ENCODE assay signal across 8 mouse cellular contexts in genomic region chr8:85433017-85433393, GRCm38 (mm10). TPM values are rescaled to one million over a fixed set of nuclear protein-coding genes. Genes with fewer than 3 reads are reported as not detected.
DNase-seq lines count a peak whose midpoint lies in the region; ATAC-seq and TF ChIP-seq lines count a peak whose summit lies in the region.

No protein-coding gene starts in this region.

- intact Hi-C loops in heart, adult 2 months (cut with DNase I) = loop anchor here (5.0 to 10.0 kb wide), 2 partner anchors 59 to 358 kb away; partner anchors contain the start of genes Dhps and Gpt2

- H3K79me2 ChIP-seq in heart, adult 2 months (replicated peaks; ENCODE audit: control insufficient read depth, insufficient read depth, low read length) = no peaks in the 10 kb centered on the region

- H3K36me3 ChIP-seq in heart, adult 2 months (ENCODE audit: control insufficient read depth, insufficient read depth, low read length) = peaks cover 16% of the 10 kb centered on the region
- H3K36me3 ChIP-seq in ES-E14 (ENCODE audit: control insufficient read depth, insufficient read depth, low read length, poor library complexity, severe bottlenecking) = no peaks in the 10 kb centered on the region

- TF ChIP-seq POLR2A in heart, adult 2 months (IDR thresholded peaks at IDR 0.05; ENCODE audit: insufficient read depth, low read depth, low read length) = no peak

- no peak for TF ChIP-seq EP300 in heart, adult 2 months (IDR thresholded peaks at IDR 0.05; ENCODE audit: insufficient read depth, low read depth, low read length)

- peaks cover 2% of the 10 kb centered on the region for H3K4me1 ChIP-seq in heart, adult 2 months (ENCODE audit: control insufficient read depth, insufficient read depth, low read length)
- H3K4me1 ChIP-seq in ES-E14 (ENCODE audit: control insufficient read depth in 2 of 2, insufficient read depth in 2 of 2, low read length in 2 of 2, poor library complexity in 1 of 2) = peaks cover 5 to 7% of the 10 kb centered on the region in 2 experiments; a peak in 3 of 4 replicates

- no peaks in the 10 kb centered on the region for H3K9me3 ChIP-seq in ES-E14 (ENCODE audit: control insufficient read depth, insufficient read depth, low read depth, low read length)

- H3K4me3 ChIP-seq in heart, adult 2 months = peak overlapping the region; percentile 91
- H3K4me3 ChIP-seq in ES-E14 (ENCODE audit: insufficient read depth in 1 of 2, low read depth in 1 of 2, low read length in 2 of 2, poor library complexity in 1 of 2, severe bottlenecking in 1 of 2) = peak overlapping the region; percentile 23 to 91; a peak in 3 of 4 replicates

- peak; percentile 29 to 34; a peak in 3 of 4 replicates for ATAC-seq in hematopoietic stem cell, adult 5-6 weeks (replicated peaks in 1 of 2; ENCODE audit: insufficient read depth in 1 of 2, low FRiP score in 2 of 2, low TSS enrichment in 1 of 2, low read depth in 1 of 2, poor library complexity in 2 of 2, severe bottlenecking in 2 of 2)
- peak; percentile 19 for ATAC-seq in megakaryocyte, adult 5-6 weeks (ENCODE audit: poor library complexity, severe bottlenecking)

- peak overlapping the region; percentile 74 for H3K27ac ChIP-seq in heart, adult 2 months
- H3K27ac ChIP-seq in ES-E14 (ENCODE audit: insufficient read depth, low read depth, low read length, poor library complexity, severe bottlenecking) = no peak overlapping the region

- H3K27me3 ChIP-seq in heart, adult 2 months (ENCODE audit: control insufficient read depth, insufficient read depth, low read length) = no peaks in the 10 kb centered on the region

- no peak for DNase-seq in heart, adult 2 months
- DNase-seq in heart, adult 8-10 months (ENCODE audit: low spot score) = no peak
- no peak for DNase-seq in ES-E14 (ENCODE audit: low read depth, low spot score)
- no peak for DNase-seq in right cerebral cortex, postnatal 10 days (ENCODE audit: low spot score in 2 of 2)
- DNase-seq in spleen, postnatal 36 days (ENCODE audit: low spot score in 2 of 2) = no peak
- DNase-seq in urinary bladder, postnatal 10 days (ENCODE audit: low spot score) = no peak

- 2% methylated on average over 6 of the region's 6 CpGs for WGBS in heart, adult 2 months

- peak overlapping the region; percentile 29; the same call in 1 of the 2 replicates for H3K9ac ChIP-seq in heart, adult 2 months (ENCODE audit: low read depth, low read length)
- H3K9ac ChIP-seq in ES-E14 (ENCODE audit: insufficient read depth, low read depth, low read length, poor library complexity, severe bottlenecking) = no peak overlapping the region

- in situ Hi-C loops in ES-E14 (cut with MboI; ENCODE audit: low sequenced_read_pairs in 2 of 2, unreplicated experiment in 2 of 2) = no loop called here

- TF ChIP-seq CTCF in heart, adult 2 months (IDR thresholded peaks at IDR 0.05) = no peak

TF ChIP-seq in ES-E14, 5 proteins besides CTCF, POLR2A, EP300 and RAD21:
- TF ChIP-seq ZNF384 (IDR thresholded peaks at IDR 0.05; ENCODE audit: low read depth, low read length) (no peak), CHD2 (IDR thresholded peaks at IDR 0.05; ENCODE audit: low read depth, low read length) (no peak), HCFC1 (IDR thresholded peaks at IDR 0.05; ENCODE audit: borderline replicate concordance, insufficient read depth, low read length) (no peak), MAFK (IDR thresholded peaks at IDR 0.05; ENCODE audit: insufficient read depth, low read depth, low read length) (no peak), ZC3H11A (IDR thresholded peaks at IDR 0.05; ENCODE audit: borderline replicate concordance, low read depth, low read length) (no peak)
TF ChIP-seq in ES-E14: peak in this region for 0.

RNA-seq across cellular contexts. Expression of gene 4921524J17Rik, which starts 0.4 kb away (rescaled TPM):
- total RNA-seq in heart, adult 2 months (2021) = 10 to 100 TPM; 18.3 to 22.5 TPM
- polyA plus RNA-seq in heart, adult 2 months (2012; rRNA removed) = 8.1 and 11.4 TPM in 2 replicates
- 10 to 100 TPM; 13.9 to 17.5 (median 16.3) TPM for total RNA-seq in heart, adult 8-10 months (2022)
- 15.0 and 19.5 TPM in 2 replicates for total RNA-seq in ES-E14 (2012; rRNA removed)
- 87.2 and 121 TPM in 2 replicates for total RNA-seq in hematopoietic stem cell, adult 5-6 weeks (2017)
- 21.1 and 21.2 TPM in 2 replicates for total RNA-seq in megakaryocyte, adult 5-6 weeks (2015)
- total RNA-seq in megakaryocyte, adult 5-6 weeks (2017) = 28.9 and 54.2 TPM in 2 replicates

RNA-seq across cellular contexts. Expression of gene Mylk3, which starts 46.9 kb away (rescaled TPM):
- 100 to 1,000 TPM; 422 to 470 TPM for total RNA-seq in heart, adult 2 months (2021)
- polyA plus RNA-seq in heart, adult 2 months (2012; rRNA removed) = 180 and 297 TPM in 2 replicates
- total RNA-seq in heart, adult 8-10 months (2022) = 100 to 1,000 TPM; 470 to 539 (median 495) TPM
- 0.11 and 0.22 TPM in 2 replicates for total RNA-seq in ES-E14 (2012; rRNA removed)
- 1.0 and 3.8 TPM in 2 replicates for total RNA-seq in hematopoietic stem cell, adult 5-6 weeks (2017)
- 0.20 and 0.43 TPM in 2 replicates for total RNA-seq in megakaryocyte, adult 5-6 weeks (2015)
- total RNA-seq in megakaryocyte, adult 5-6 weeks (2017) = 1.7 and 1.9 TPM in 2 replicates

RNA-seq across cellular contexts. Expression of gene Gpt2, which starts 59.4 kb away (rescaled TPM):
- total RNA-seq in heart, adult 2 months (2021) = 10 to 100 TPM; 32.4 to 35.2 TPM
- 19.7 and 30.0 TPM in 2 replicates for polyA plus RNA-seq in heart, adult 2 months (2012; rRNA removed)
- 10 to 100 TPM; 28.6 to 35.9 (median 32.9) TPM for total RNA-seq in heart, adult 8-10 months (2022)
- 31.9 and 46.4 TPM in 2 replicates for total RNA-seq in ES-E14 (2012; rRNA removed)
- 3.8 and 5.0 TPM in 2 replicates for total RNA-seq in hematopoietic stem cell, adult 5-6 weeks (2017)
- total RNA-seq in megakaryocyte, adult 5-6 weeks (2015) = 0.59 and 1.7 TPM in 2 replicates
- 1.7 and 1.8 TPM in 2 replicates for total RNA-seq in megakaryocyte, adult 5-6 weeks (2017)

Comparison
In these comparisons a context has a peak if more than half of its experiments do, and no peak if none do; other contexts are left out.
1. RNA of gene Mylk3, which starts 46.9 kb away (total RNA-seq): 470 to 539 TPM in heart, adult 8-10 months and 422 to 470 TPM in heart, adult 2 months; 1.0 to 3.8 TPM in hematopoietic stem cell, adult 5-6 weeks, 0.20 to 1.9 TPM in megakaryocyte, adult 5-6 weeks and 0.11 to 0.22 TPM in ES-E14; every median in the first group is over 10 times any median in the second.